Mouse (Mus musculus) layer of hippocampus, adult 2 months (tissue): ENCODE data around the gene Gm13057. TPM values are rescaled to one million over a fixed set of nuclear protein-coding genes. Genes with fewer than 3 reads are reported as not detected.
"Not testable (repeated sequence)": the region's sequence is repeated elsewhere in the genome, so short reads cannot be mapped to it uniquely, and the experiment has no call there.

Source experiments
- DNase-seq, 2 experiments: peaks; one replicate each; pipeline ENCODE4 v3.0.0; 2022; ENCODE audit warnings: low spot score in 2 of 2
- H3K27ac ChIP-seq: fragments of 200-600 bp; 2 replicates; pipeline ENCODE4 v1.8.1; 2022
- H3K4me3 ChIP-seq: fragments of 200-600 bp; 2 replicates; pipeline ENCODE4 v1.8.1; 2022; ENCODE audit warnings: mild to moderate bottlenecking
- CTCF ChIP-seq: fragments of 200-600 bp; conservative IDR thresholded peaks from 2 replicates; pipeline ENCODE4 v1.8.1; 2022; ENCODE audit warnings: antibody characterized with exemption, mild to moderate bottlenecking, moderate library complexity
- long read RNA-seq, 2 experiments: library from polyadenylated mRNA; stranded (forward); transcript quantifications; one replicate each; pipeline ENCODE4 v2.0.0; 2021; ENCODE audit warnings: borderline mapping rate in 2 of 2
- total RNA-seq, 2 experiments: library from RNA; stranded (reverse); gene quantifications; 2 replicates each; pipeline ENCODE4 v1.2.3; 2021

Gm13057 gene
- not detected for total RNA-seq
- long read RNA-seq, experiment 1: 0 reads
- long read RNA-seq, experiment 2: 0 reads

DNA sequence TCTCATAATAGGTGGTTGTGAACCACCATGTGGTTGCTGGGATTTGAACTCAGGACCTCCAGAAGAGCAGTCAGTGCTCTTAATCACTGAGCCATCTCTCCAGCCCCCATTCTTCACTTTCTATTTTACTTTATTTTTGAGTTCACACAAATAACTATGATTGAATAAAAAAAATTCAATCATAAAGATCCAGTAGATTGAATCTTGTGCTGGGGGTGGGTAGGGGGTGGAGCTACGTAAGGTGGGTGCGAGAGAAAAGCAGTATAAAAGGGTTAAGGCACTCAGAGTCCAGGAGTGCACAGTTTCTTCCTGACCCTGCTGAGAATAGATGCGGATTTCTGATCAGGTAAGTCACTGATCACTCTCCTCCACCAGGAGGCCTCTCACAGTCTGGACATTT lies at the start of gene Gm13057, which contains the start of gene BC080695:
TSS of gene Gm13057 (plus strand) at position 310 of the 400 bp plus-strand sequence.
TSS of gene BC080695 (plus strand) at position 301 of the 400 bp plus-strand sequence.
- not testable (repeated sequence) for H3K4me3 ChIP-seq, H3K27ac ChIP-seq, DNase-seq

DNA sequence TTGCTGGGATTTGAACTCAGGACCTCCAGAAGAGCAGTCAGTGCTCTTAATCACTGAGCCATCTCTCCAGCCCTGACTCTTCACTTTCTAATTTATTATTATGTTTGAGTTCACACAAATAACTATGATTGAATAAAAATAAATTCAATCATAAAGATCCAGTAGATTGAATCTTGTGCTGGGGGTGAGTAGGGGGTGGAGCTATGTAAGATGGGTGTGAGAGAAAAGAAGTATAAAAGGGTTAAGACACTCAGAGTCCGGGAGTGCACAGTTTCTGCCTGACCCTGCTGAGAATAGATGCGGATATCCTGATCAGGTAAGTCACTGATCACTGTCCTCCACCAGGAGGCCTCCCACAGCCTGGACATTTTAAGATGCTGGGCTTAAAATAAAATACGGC lies 40.5 kb upstream of the Gm13057 start, which contains the start of gene Gm13043:
TSS of gene Gm13043 (plus strand) at position 301 of the 400 bp plus-strand sequence.
- H3K27ac ChIP-seq: no peak within 1 kb of the TSS

DNA sequence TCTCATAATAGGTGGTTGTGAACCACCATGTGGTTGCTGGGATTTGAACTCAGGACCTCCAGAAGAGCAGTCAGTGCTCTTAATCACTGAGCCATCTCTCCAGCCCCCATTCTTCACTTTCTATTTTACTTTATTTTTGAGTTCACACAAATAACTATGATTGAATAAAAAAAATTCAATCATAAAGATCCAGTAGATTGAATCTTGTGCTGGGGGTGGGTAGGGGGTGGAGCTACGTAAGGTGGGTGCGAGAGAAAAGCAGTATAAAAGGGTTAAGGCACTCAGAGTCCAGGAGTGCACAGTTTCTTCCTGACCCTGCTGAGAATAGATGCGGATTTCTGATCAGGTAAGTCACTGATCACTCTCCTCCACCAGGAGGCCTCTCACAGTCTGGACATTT lies 15.9 kb upstream of the Gm13057 start, which contains the start of gene Gm13040:
TSS of gene Gm13040 (plus strand) at position 301 of the 400 bp plus-strand sequence.
- not testable (repeated sequence) for H3K27ac ChIP-seq, DNase-seq, H3K4me3 ChIP-seq

More for the DNA sequence above, 40.5 kb upstream of the Gm13057 start, which contains the start of gene Gm13043:
- H3K4me3 ChIP-seq: no peak within 1 kb of the TSS
- DNase-seq: no peak
- no peak for TF ChIP-seq CTCF

Other genes with a start within 250 kb of the Gm13057 start
- gene Lrrc38, start 202.0 kb upstream of the Gm13057 start, total RNA-seq: 1 to 10 TPM in 1 of 2 experiments, under 1 TPM in 1; 0.82 to 1.4 TPM
- not detected for gene Pramel1, start 157.3 kb upstream of the Gm13057 start, total RNA-seq
- 10 to 100 TPM; 14.1 to 14.4 TPM for gene Pramef8, start 139.3 kb upstream of the Gm13057 start, total RNA-seq
- not detected for gene Oog4, start 101.4 kb upstream of the Gm13057 start, total RNA-seq
- gene Gm13043, start 40.4 kb upstream of the Gm13057 start, total RNA-seq: not detected
- gene Gm13040, start 15.8 kb upstream of the Gm13057 start, total RNA-seq: not detected
- not detected for gene BC080695, start within 50 bp of the Gm13057 start, total RNA-seq
- gene Gm13083, start 63.3 kb downstream of the Gm13057 start, total RNA-seq: not detected
- not detected for gene Gm13088, start 105.5 kb downstream of the Gm13057 start, total RNA-seq
- gene Gm13089, start 151.0 kb downstream of the Gm13057 start, total RNA-seq: not detected
- gene Gm13078, start 167.7 kb downstream of the Gm13057 start, total RNA-seq: not detected
- not detected for gene Gm13023, start 237.6 kb downstream of the Gm13057 start, total RNA-seq